Mouse (Mus musculus) midbrain, embryonic 13.5 days (tissue): ENCODE results near the gene Thbs2. TPM values are rescaled to one million over a fixed set of nuclear protein-coding genes. Genes with fewer than 3 reads are reported as not detected.

ENCODE experiments used
- ATAC-seq: fragments of 200-750 bp; cut with Nextera tagmentation; 2 replicates; pipeline ENCODE4 v1.8.0; 2017; ENCODE audit warnings: mild to moderate bottlenecking, moderate TSS enrichment, moderate library complexity
- H3K27ac ChIP-seq: fragments of 300-500 bp; sonication (generic); 2 replicates; pipeline ENCODE4 v1.5.1; 2015; ENCODE audit warnings: inconsistent platforms, mild to moderate bottlenecking, moderate library complexity
- H3K27me3 ChIP-seq: fragments of 300-500 bp; sonication (generic); 2 replicates; pipeline ENCODE4 v1.6.1; 2015; ENCODE audit warnings: mild to moderate bottlenecking, inconsistent platforms
- H3K36me3 ChIP-seq: fragments of 300-500 bp; sonication (generic); 2 replicates; pipeline ENCODE4 v1.6.1; 2015; ENCODE audit warnings: mild to moderate bottlenecking, inconsistent platforms
- H3K4me1 ChIP-seq: fragments of 300-500 bp; sonication (generic); replicated peaks from 2 replicates; pipeline ENCODE4 v1.6.1; 2015; ENCODE audit warnings: inconsistent platforms
- H3K4me2 ChIP-seq: fragments of 300-500 bp; sonication (generic); replicated peaks from 2 replicates; pipeline ENCODE4 v1.6.1; 2015; ENCODE audit warnings: moderate library complexity, mild to moderate bottlenecking, inconsistent platforms
- H3K4me3 ChIP-seq: fragments of 300-500 bp; sonication (generic); replicated peaks from 2 replicates; pipeline ENCODE4 v1.5.1; 2015; ENCODE audit warnings: mild to moderate bottlenecking, inconsistent platforms
- H3K9ac ChIP-seq: fragments of 300-500 bp; sonication (generic); replicated peaks from 2 replicates; pipeline ENCODE4 v1.6.1; 2015; ENCODE audit warnings: mild to moderate bottlenecking, inconsistent platforms
- H3K9me3 ChIP-seq: fragments of 300-500 bp; sonication (generic); 2 replicates; pipeline ENCODE4 v1.6.1; 2016; ENCODE audit warnings: mild to moderate bottlenecking, inconsistent platforms
- WGBS: fragments of 180-500 bp; shearing (Covaris S2); methylation state at CpG from one replicate; pipeline ENCODE4 v1.1.7; 2015; 5-methylcytosine and 5-hydroxymethylcytosine counted together
- polyA plus RNA-seq: library from polyadenylated mRNA; unstranded; fragments of >200 nt; fragmentation: Nextera tagmentation; extraction: Ambion mirVana; gene quantifications from 2 replicates; pipeline ENCODE4 v1.2.1, GENCODE M21; 2015

The Thbs2 gene
- polyA plus RNA-seq, result 1.1 and 1.2 TPM in 2 replicates

- 1% methylated on average over 14 of the region's 14 CpGs for WGBS
- no peak within 1 kb of the TSS for H3K27ac ChIP-seq
- peak within 1 kb of the TSS; percentile 20 for H3K4me3 ChIP-seq
- H3K36me3 ChIP-seq, result no peaks in the 10 kb centered on the region
- no peaks in the 10 kb centered on the region for H3K9me3 ChIP-seq
- H3K9ac ChIP-seq, result 0 out of 2 replicates have a peak within 1 kb of the TSS, but pooled peaks have one; percentile 20
- no peaks in the 10 kb centered on the region for H3K27me3 ChIP-seq
- ATAC-seq, result peak; percentile 85
- H3K4me1 ChIP-seq, result peaks cover 16% of the 10 kb centered on the region
- H3K4me2 ChIP-seq, result peak within 1 kb of the TSS; percentile 52
Observed at GRCm38 (mm10) chr17:14693994-14694374, at the start of gene Thbs2. Gene Thbs2 (minus strand): TSS chr17:14694235.

GRCm38 (mm10) chr17:14735493-14736004, 41.5 kb upstream of the Thbs2 start:
- H3K4me1 ChIP-seq, result 0 out of 2 replicates have a peak, but pooled peaks cover 6% of the 10 kb centered on the region
- no peak for ATAC-seq
- H3K4me2 ChIP-seq, result no peak overlapping the region
- no peak overlapping the region for H3K4me3 ChIP-seq
- no peak overlapping the region for H3K27ac ChIP-seq
- WGBS, result 83% methylated on average over 6 of the region's 6 CpGs
- H3K9me3 ChIP-seq, result no peaks in the 10 kb centered on the region
- H3K27me3 ChIP-seq, result no peaks in the 10 kb centered on the region
- H3K36me3 ChIP-seq, result no peaks in the 10 kb centered on the region
- H3K9ac ChIP-seq, result no peak overlapping the region

GRCm38 (mm10) chr17:14734380-14734779, 40.3 kb upstream of the Thbs2 start:
- Histone ChIP-seq H3K27me3 (no peaks in the 10 kb centered on the region), H3K4me2 (no peak overlapping the region), H3K9me3 (no peaks in the 10 kb centered on the region), H3K27ac (no peak overlapping the region), H3K36me3 (no peaks in the 10 kb centered on the region), H3K4me3 (no peak overlapping the region), H3K4me1 (0 out of 2 replicates have a peak, but pooled peaks cover 6% of the 10 kb centered on the region), H3K9ac (no peak overlapping the region)
- no peak for ATAC-seq
- whole genome bisulfite sequencing, result 77% methylated on average over 4 of the region's 4 CpGs

- no peak overlapping the region for H3K4me2 ChIP-seq
- H3K9me3 ChIP-seq, result no peaks in the 10 kb centered on the region
- WGBS, result 72% methylated on average over 10 of the region's 10 CpGs
- no peak for ATAC-seq
- H3K9ac ChIP-seq, result no peak overlapping the region
- no peak overlapping the region for H3K27ac ChIP-seq
- H3K27me3 ChIP-seq, result no peaks in the 10 kb centered on the region
- H3K4me1 ChIP-seq, result 0 out of 2 replicates have a peak, but pooled peaks cover 6% of the 10 kb centered on the region
- H3K4me3 ChIP-seq, result no peak overlapping the region
- H3K36me3 ChIP-seq, result no peaks in the 10 kb centered on the region
Observed at GRCm38 (mm10) chr17:14733941-14734340, 39.9 kb upstream of the Thbs2 start.

DNA sequence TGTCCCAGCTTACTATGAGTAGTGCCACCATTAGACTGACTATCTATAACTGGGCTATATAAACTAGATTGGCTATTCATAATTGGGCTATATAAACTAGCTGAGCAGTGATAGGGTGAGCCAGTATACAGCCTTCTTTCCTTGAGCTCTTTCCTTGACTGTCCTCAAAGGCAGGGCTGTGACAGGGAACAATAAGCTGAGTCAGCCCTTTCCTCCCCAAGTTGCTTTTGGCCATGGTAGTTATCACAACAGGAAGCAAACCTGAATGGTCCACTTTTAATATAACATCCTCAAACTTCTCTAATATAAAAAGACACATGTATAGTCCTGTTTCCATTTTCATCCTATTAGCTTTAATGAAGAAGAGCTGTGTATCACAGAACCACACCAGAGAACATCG, 39.0 kb upstream of the Thbs2 start:
- ATAC-seq, result no peak
- Histone ChIP-seq H3K36me3 (no peaks in the 10 kb centered on the region), H3K9me3 (no peaks in the 10 kb centered on the region), H3K4me1 (peaks cover 6% of the 10 kb centered on the region; the same call in 1 of the 2 replicates), H3K4me3 (no peak overlapping the region), H3K9ac (no peak overlapping the region), H3K4me2 (no peak overlapping the region), H3K27me3 (no peaks in the 10 kb centered on the region), H3K27ac (no peak overlapping the region)
- WGBS, result 98% methylated on average over 1 of the region's 1 CpGs

DNA sequence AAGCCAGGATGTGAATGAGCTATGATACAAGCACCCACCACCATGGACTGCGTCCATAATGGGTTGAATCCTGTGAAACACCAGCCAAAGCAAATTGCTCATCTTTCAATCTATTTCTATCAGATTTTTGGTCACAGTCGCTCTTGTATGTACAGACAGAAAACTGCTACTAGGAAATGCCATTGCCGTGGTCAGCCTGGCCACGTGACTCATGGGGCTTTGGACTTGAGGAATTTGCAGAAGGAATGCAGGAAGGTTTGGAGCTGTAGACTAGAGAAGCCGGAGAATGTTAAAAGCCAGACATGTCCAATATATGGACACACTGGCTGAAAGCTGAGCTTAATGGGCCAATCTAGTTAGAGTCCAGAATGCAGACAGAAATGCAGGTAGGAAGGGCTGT, 36.6 kb upstream of the Thbs2 start:
- Histone ChIP-seq H3K4me3 (no peak overlapping the region), H3K27me3 (no peaks in the 10 kb centered on the region), H3K36me3 (no peaks in the 10 kb centered on the region), H3K4me2 (no peak overlapping the region), H3K9ac (no peak overlapping the region), H3K27ac (no peak overlapping the region), H3K9me3 (no peaks in the 10 kb centered on the region), H3K4me1 (peaks cover 12% of the 10 kb centered on the region)
- no peak for ATAC-seq
- WGBS, result 88% methylated on average over 5 of the region's 5 CpGs

DNA sequence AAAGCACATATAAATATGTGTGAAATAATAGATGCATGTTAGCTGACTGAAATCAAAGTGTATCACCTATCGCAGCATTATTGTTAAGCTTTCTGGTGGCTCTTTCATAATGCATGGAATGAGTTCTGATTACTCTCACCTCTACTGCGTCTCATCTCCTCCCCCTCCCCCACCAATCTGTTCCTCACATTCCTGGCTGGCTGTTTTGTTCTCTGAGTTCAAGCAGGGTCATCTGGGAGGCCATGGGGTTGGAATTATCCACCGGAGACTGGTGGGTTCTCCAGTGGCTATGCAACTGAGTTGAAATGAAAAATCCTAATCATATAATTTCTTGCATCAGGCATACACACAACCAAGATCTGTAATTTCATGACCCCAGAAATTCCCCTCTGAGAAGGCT, 33.4 kb upstream of the Thbs2 start:
- WGBS, result 28% methylated on average over 3 of the region's 3 CpGs
- H3K27ac ChIP-seq, result no peak overlapping the region
- no peaks in the 10 kb centered on the region for H3K27me3 ChIP-seq
- no peak overlapping the region for H3K4me2 ChIP-seq
- H3K4me3 ChIP-seq, result no peak overlapping the region
- H3K36me3 ChIP-seq, result no peaks in the 10 kb centered on the region
- H3K4me1 ChIP-seq, result peaks cover 6% of the 10 kb centered on the region
- H3K9me3 ChIP-seq, result no peaks in the 10 kb centered on the region
- ATAC-seq, result no peak
- H3K9ac ChIP-seq, result no peak overlapping the region

- WGBS, result 64% methylated on average over 2 of the region's 2 CpGs
- ATAC-seq, result no peak
- H3K36me3 ChIP-seq, result no peaks in the 10 kb centered on the region
- H3K27ac ChIP-seq, result no peak overlapping the region
- H3K27me3 ChIP-seq, result no peaks in the 10 kb centered on the region
- H3K9me3 ChIP-seq, result no peaks in the 10 kb centered on the region
- peaks cover 6% of the 10 kb centered on the region for H3K4me1 ChIP-seq
- no peak overlapping the region for H3K9ac ChIP-seq
- no peak overlapping the region for H3K4me2 ChIP-seq
- no peak overlapping the region for H3K4me3 ChIP-seq
Observed at GRCm38 (mm10) chr17:14724786-14725185, 30.8 kb upstream of the Thbs2 start.

DNA sequence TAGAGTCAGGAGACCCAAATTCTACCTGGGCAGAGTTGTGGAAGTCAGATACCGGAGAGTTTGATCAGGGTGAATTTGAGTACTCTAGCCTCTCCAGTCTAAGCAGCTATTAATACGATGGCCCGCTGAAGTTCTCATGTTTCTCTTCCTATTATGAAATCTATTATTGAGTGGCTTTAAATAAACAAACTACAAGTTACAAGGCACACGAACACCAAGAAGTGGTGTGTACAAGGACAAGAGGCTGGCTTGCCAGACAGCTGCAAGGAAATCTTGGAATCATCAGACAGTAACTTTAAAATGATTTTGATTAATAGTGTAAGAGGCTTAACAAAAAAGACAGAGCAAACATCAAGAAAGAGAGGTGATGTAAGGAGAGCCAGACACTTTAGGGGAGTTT, 27.3 kb upstream of the Thbs2 start:
- Histone ChIP-seq H3K27me3 (no peaks in the 10 kb centered on the region), H3K4me3 (no peak overlapping the region), H3K9me3 (no peaks in the 10 kb centered on the region), H3K36me3 (no peaks in the 10 kb centered on the region), H3K4me1 (0 out of 2 replicates have a peak, but pooled peaks cover 3% of the 10 kb centered on the region), H3K4me2 (no peak overlapping the region), H3K9ac (no peak overlapping the region), H3K27ac (no peak overlapping the region)
- 87% methylated on average over 4 of the region's 4 CpGs for WGBS
- no peak for ATAC-seq

DNA sequence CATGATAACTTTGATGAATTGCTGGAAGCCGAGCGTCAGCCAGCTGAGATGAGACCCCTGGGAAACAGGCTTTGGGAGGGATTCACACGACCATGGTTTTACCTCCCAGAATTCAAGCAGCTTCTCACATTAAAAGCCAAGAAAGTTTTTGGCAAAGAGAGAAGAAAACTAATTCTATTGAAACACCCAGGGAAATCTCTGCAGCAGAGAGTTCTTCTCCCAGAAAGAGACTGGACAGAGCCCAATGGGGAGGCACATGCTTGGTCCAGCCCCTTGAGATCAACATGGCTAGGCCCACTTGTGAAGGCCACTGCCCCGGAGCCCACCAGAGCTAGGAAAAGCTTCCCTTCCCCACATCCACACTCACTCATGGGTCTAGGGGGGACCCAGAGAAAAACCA, 26.9 kb upstream of the Thbs2 start:
- Histone ChIP-seq H3K27ac (no peak overlapping the region), H3K27me3 (no peaks in the 10 kb centered on the region), H3K4me2 (no peak overlapping the region), H3K9me3 (no peaks in the 10 kb centered on the region), H3K4me1 (0 out of 2 replicates have a peak, but pooled peaks cover 3% of the 10 kb centered on the region), H3K36me3 (no peaks in the 10 kb centered on the region), H3K9ac (no peak overlapping the region), H3K4me3 (no peak overlapping the region)
- no peak for ATAC-seq
- WGBS, result 90% methylated on average over 4 of the region's 4 CpGs

DNA sequence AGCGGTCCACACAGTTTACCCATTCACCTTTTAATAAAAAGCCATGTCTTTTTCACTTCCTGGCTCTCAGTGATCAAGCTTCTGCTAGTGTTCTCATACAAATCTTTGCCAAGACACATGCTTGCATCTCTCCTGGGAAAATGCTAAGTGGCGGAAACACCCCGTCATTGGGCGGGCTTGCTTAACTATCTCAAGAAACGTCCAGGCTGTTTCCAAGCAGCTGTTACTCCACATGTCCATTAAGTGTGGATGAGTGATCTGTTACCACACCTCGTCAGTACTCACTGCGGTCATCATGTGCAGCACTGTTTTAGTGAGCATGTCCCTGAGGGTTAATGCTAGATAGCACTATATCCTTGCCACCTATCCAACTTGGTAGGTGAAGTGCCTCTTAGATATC, 26.2 kb upstream of the Thbs2 start:
- Histone ChIP-seq H3K27me3 (no peaks in the 10 kb centered on the region), H3K4me1 (0 out of 2 replicates have a peak, but pooled peaks cover 5% of the 10 kb centered on the region), H3K9me3 (no peaks in the 10 kb centered on the region), H3K4me3 (no peak overlapping the region), H3K36me3 (no peaks in the 10 kb centered on the region), H3K4me2 (no peak overlapping the region), H3K9ac (no peak overlapping the region), H3K27ac (no peak overlapping the region)
- no peak for ATAC-seq
- WGBS, result 89% methylated on average over 7 of the region's 7 CpGs

DNA sequence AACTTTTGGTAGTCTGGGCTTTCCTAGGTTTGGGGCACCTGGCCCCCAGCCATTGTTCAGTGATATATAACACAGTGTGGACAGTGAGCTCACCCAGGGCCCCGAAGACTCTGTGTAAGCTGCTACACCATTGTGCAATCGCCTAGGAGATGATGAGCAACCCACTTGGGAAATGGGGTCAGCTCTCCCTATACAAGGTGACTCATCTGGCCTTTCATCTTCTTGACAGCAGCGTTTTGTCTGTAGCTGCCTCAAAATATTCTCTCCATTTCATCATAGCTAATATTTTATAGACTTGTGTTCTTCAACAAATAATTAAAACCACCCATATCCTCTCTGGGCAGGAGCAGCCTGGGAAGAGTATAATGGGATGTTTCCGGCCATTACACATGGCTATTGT, 24.8 kb upstream of the Thbs2 start:
- no peak for ATAC-seq
- Histone ChIP-seq H3K36me3 (no peaks in the 10 kb centered on the region), H3K27me3 (no peaks in the 10 kb centered on the region), H3K9ac (no peak overlapping the region), H3K4me2 (no peak overlapping the region), H3K27ac (no peak overlapping the region), H3K4me3 (no peak overlapping the region), H3K4me1 (peaks cover 10% of the 10 kb centered on the region; the same call in 1 of the 2 replicates), H3K9me3 (no peaks in the 10 kb centered on the region)
- WGBS, result 54% methylated on average over 4 of the region's 4 CpGs

- Histone ChIP-seq H3K4me3 (no peak overlapping the region), H3K9me3 (no peaks in the 10 kb centered on the region), H3K27me3 (no peaks in the 10 kb centered on the region), H3K4me2 (no peak overlapping the region), H3K36me3 (no peaks in the 10 kb centered on the region), H3K27ac (no peak overlapping the region), H3K4me1 (peaks cover 10% of the 10 kb centered on the region; the same call in 1 of the 2 replicates), H3K9ac (no peak overlapping the region)
- WGBS, result 60% methylated on average over 8 of the region's 8 CpGs
- 0 out of 2 replicates have a peak, but pooled peaks have one; percentile 58 for ATAC-seq
Observed at GRCm38 (mm10) chr17:14714782-14715181, 20.7 kb upstream of the Thbs2 start.
